Mouse (Mus musculus) brain, embryonic 14.5 days (tissue): ENCODE measurements around the gene Olfr519.

Experiments used
- CTCF ChIP-seq: fragments of 200-500 bp; IDR thresholded peaks from 2 replicates; pipeline ENCODE4 v1.5.1; 2012; ENCODE audit warnings: inconsistent platforms, mild to moderate bottlenecking, moderate library complexity, borderline replicate concordance; ENCODE audit not compliant: insufficient read depth, insufficient read length; ENCODE audit errors: extremely low read depth
- POLR2A ChIP-seq: fragments of 200-500 bp; IDR thresholded peaks from 2 replicates; pipeline ENCODE4 v1.6.1; 2012; ENCODE audit warnings: mild to moderate bottlenecking, inconsistent platforms, borderline replicate concordance; ENCODE audit not compliant: poor library complexity, insufficient read depth, insufficient read length, severe bottlenecking; ENCODE audit errors: extremely low read depth

DNA sequence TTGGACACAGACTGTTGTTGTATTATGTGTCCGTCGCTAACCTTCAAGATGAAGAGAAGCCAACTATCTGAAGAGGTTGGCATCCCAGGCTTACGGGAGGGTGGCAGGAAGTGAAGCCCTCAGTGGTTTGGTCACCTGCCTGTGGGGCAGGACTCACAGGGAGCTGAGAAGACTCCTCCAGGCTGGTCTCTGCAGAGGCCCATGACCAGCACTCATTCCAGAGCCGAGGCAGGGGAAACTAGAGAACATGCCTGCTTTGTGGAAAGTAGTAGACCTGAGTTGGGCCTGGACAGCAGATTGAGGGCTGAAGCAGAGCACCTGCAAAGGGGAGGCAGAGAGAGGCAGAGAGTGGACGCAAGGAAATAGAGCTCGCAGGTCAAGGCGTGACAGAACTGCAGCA, 41.2 kb upstream of the Olfr519 start:
- TF ChIP-seq CTCF (no peak), POLR2A (no peak)
